Mouse (Mus musculus) naive thymus-derived CD4-positive, alpha-beta T cell, adult 2 months (primary cell): ENCODE data around the gene Tada2b.

Experiments
- DNase-seq: peaks from one replicate; pipeline ENCODE4 v3.0.0-alpha.2; 2011; ENCODE audit warnings: low read depth

Gene Tada2b

GRCm38 (mm10) chr5:36445028-36445427 is 39.1 kb downstream of the Tada2b start:
- no peak for DNase-seq

GRCm38 (mm10) chr5:36444611-36445010 is 39.5 kb downstream of the Tada2b start:
- DNase-seq: no peak

DNA sequence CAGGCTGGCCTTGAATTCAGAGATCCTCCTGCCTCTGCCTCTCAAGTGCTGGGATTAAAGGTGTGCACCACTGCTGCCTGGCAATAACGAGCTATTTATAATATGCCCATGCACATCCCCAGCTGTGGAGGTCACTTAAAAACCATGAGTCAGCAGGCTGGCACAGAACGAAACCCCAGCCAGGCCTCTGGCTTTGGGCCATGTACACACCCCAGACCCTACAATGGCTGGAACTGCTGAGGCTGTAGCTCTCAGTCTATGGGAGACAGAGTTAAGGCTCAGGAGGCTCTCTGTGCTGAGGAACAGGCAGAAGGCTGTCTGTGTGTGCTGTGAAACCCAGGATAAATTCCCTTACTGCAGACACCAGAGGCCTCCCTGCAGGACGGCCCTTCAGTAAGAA is 43.3 kb downstream of the Tada2b start:
- DNase-seq: no peak

GRCm38 (mm10) chr5:36436858-36437257 is 47.2 kb downstream of the Tada2b start:
- DNase-seq: no peak

- DNase-seq: no peak
Measured at GRCm38 (mm10) chr5:36434398-36434967, 49.6 kb downstream of the Tada2b start.

- DNase-seq: no peak
Measured at GRCm38 (mm10) chr5:36431711-36432110, 52.4 kb downstream of the Tada2b start.

- DNase-seq: no peak
Measured at GRCm38 (mm10) chr5:36429551-36429950, 54.5 kb downstream of the Tada2b start.

- no peak for DNase-seq
Measured at GRCm38 (mm10) chr5:36427831-36428230, 56.3 kb downstream of the Tada2b start.

DNA sequence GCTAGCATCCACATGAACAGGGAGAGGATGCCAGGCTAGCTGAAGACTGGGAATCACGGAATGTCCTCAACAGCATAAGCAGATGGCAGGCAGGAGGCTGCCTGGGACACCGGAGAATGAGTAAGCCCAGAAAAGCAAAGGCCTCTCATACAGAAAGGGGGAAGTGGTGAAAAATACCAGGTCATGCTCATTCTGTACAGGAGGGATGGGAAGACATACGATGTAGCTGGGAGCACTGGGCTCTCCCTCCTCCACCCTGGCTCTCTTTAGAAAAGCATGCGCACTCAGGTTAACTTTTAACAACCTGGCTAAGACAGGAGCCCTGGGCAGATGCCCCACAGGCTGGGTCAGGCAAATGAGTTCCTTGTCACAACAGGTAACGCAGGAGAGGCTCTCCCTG is 57.7 kb downstream of the Tada2b start:
- DNase-seq: no peak

- DNase-seq: no peak
Measured at GRCm38 (mm10) chr5:36424676-36425075, 59.4 kb downstream of the Tada2b start.
